Mouse (Mus musculus) stomach, postnatal 0 days (tissue): ENCODE measurements around the gene Ehmt2.

Experiments
- CTCF ChIP-seq: IDR thresholded peaks from 2 replicates; pipeline ENCODE4 v1.5.1; 2016; ENCODE audit warnings: antibody characterized with exemption, low read depth, mild to moderate bottlenecking, moderate library complexity
- EP300 ChIP-seq: optimal IDR thresholded peaks from 2 replicates; pipeline ENCODE3; 2016; ENCODE audit warnings: antibody characterized with exemption

- no peak for TF ChIP-seq EP300
- no peak for TF ChIP-seq CTCF
Observed at GRCm38 (mm10) chr17:34916316-34916715, 18.0 kb downstream of the Ehmt2 start.
